Mouse (Mus musculus): ENCODE results near the gene Tex33.

GRCm38 (mm10) chr15:78403301-78403741, 7.6 kb upstream of the Tex33 start:
- TF ChIP-seq CTCF (IDR thresholded peaks at IDR 0.05; ENCODE audit: borderline replicate concordance, control insufficient read depth, extremely low read depth, insufficient read depth, low read length, poor library complexity) (no peak), POLR2A (IDR thresholded peaks at IDR 0.05; ENCODE audit: control insufficient read depth, extremely low read depth, insufficient read depth, low read length, poor library complexity) (no peak)
